Mouse (Mus musculus): Measurements from ENCODE around the gene Zc3hav1l. TPM values are rescaled to one million over a fixed set of nuclear protein-coding genes. Genes with fewer than 3 reads are reported as not detected.

The Zc3hav1l gene
- total RNA-seq, 2 experiments from 2014 or later: 3.6 to 4.1 TPM

Other genes with a start within 250 kb of the Zc3hav1l start
- not detected for gene Tmem213, start 190.0 kb downstream of the Zc3hav1l start, total RNA-seq (2021)
- 1 to 10 TPM; 4.5 to 4.6 TPM for gene Atp6v0a4, start 174.7 kb downstream of the Zc3hav1l start, total RNA-seq (2021)
- gene D630045J12Rik, start 45.2 kb downstream of the Zc3hav1l start, total RNA-seq (2021): 10 to 100 TPM; 40.9 to 41.7 TPM
- gene Zc3hav1, start 55.3 kb upstream of the Zc3hav1l start, total RNA-seq (2021): 1 to 10 TPM; 3.0 to 3.1 TPM
- gene Ttc26, start 82.2 kb upstream of the Zc3hav1l start, total RNA-seq (2021): 10 to 100 TPM in 1 of 2 experiments, 1 to 10 TPM in 1; 9.8 to 10.1 TPM
- gene Ubn2, start 134.7 kb upstream of the Zc3hav1l start, total RNA-seq (2021): 10 to 100 TPM; 38.3 to 44.0 TPM
- 10 to 100 TPM; 49.8 to 57.9 TPM for gene Fmc1, start 234.2 kb upstream of the Zc3hav1l start, total RNA-seq (2021)